Comparison of ENCODE assay signal across 16 mouse cellular contexts in genomic region chr3:31328237-31328836, GRCm38 (mm10). TPM values are rescaled to one million over a fixed set of nuclear protein-coding genes. Genes with fewer than 3 reads are reported as not detected.
DNase-seq lines count a peak whose midpoint lies in the region; ATAC-seq and TF ChIP-seq lines count a peak whose summit lies in the region.
"Had no signal": no experiment of that assay in that cellular context is flagged by ENCODE, and none has a peak within 500 bp of the region (broad histone marks: within the 10 kb centered on the region; RNA-seq: fewer than 3 reads in every experiment).

No protein-coding gene starts in this region.

- peaks cover 26% of the 10 kb centered on the region for H3K4me1 ChIP-seq in bone marrow macrophage, adult 2 months (ENCODE audit: control insufficient read depth, insufficient read depth, low read length)
- no peaks in the 10 kb centered on the region for H3K4me1 ChIP-seq in thymus, adult 2 months (replicated peaks; ENCODE audit: control insufficient read depth, insufficient read depth, low read length)

- no peak for ATAC-seq in monocyte, adult 5-6 weeks (replicated peaks; ENCODE audit: insufficient number of reproducible peaks, low FRiP score, low TSS enrichment, poor library complexity, severe bottlenecking)

- intact Hi-C loops in left cerebral cortex, postnatal 14 days (cut with DNase I): no loop called here

- no peak for TF ChIP-seq POLR2A in bone marrow macrophage, adult 2 months (IDR thresholded peaks at IDR 0.05; ENCODE audit: borderline replicate concordance, low read depth, low read length)
- TF ChIP-seq POLR2A in thymus, adult 2 months (IDR thresholded peaks at IDR 0.05; ENCODE audit: control insufficient read depth, extremely low read depth, insufficient read depth, low read length, poor library complexity): no peak

- no peak overlapping the region for H3K4me3 ChIP-seq in bone marrow macrophage, adult 2 months (ENCODE audit: insufficient read depth, low read length)
- no peak overlapping the region for H3K4me3 ChIP-seq in thymus, adult 2 months (ENCODE audit: control insufficient read depth, insufficient read depth, low read length)

- peak overlapping the region; percentile 41 for H3K27ac ChIP-seq in bone marrow macrophage, adult 2 months (ENCODE audit: insufficient read depth, low read depth, low read length)
- H3K27ac ChIP-seq in thymus, adult 2 months (ENCODE audit: control insufficient read depth, insufficient read depth, low read length): no peak overlapping the region
- H3K27ac ChIP-seq: hindbrain, embryonic 14.5 days had no signal

- H3K36me3 ChIP-seq in thymus, adult 2 months (ENCODE audit: control insufficient read depth, insufficient read depth, low read length): no peaks in the 10 kb centered on the region

- WGBS in thymus, adult 2 months: 84% methylated on average over 7 of the region's 7 CpGs

- peak; percentile 10 for DNase-seq in embryo, embryonic 11 days
- peak; percentile 77 to 80 for DNase-seq in layer of hippocampus, adult 8-10 months (ENCODE audit: low spot score in 2 of 2)
- DNase-seq in left cerebral cortex, postnatal 14 days (ENCODE audit: low spot score in 2 of 2): peak; percentile 20 to 34
- DNase-seq in kidney, postnatal 14 days: no peak
- no peak for DNase-seq in B cell, adult 2 months
- no peak for DNase-seq in thymus, adult 2 months
- DNase-seq: cerebellum, adult 11-12 months; heart, adult 18-20 months; kidney, adult 11 months; kidney, postnatal 4 days; midbrain, embryonic 14.5 days; thymus, postnatal 36 days had no signal

- no peak for TF ChIP-seq CTCF in bone marrow macrophage, adult 2 months (IDR thresholded peaks at IDR 0.05; ENCODE audit: low read depth, low read length)
- TF ChIP-seq CTCF in thymus, adult 2 months (IDR thresholded peaks at IDR 0.05; ENCODE audit: borderline replicate concordance, control insufficient read depth, extremely low read depth, insufficient read depth, low read length, poor library complexity): no peak

- H3K27me3 ChIP-seq in thymus, adult 2 months (ENCODE audit: control insufficient read depth, insufficient read depth, low read length): no peaks in the 10 kb centered on the region

RNA-seq across cellular contexts. Expression of gene Slc7a14, which starts 18.2 kb away (rescaled TPM):
- polyA plus RNA-seq in bone marrow macrophage, adult 2 months (2012; ENCODE audit: insufficient read depth, insufficient read length, missing spikeins): not detected in 2 replicates
- 10 to 100 TPM; 76.7 to 94.1 (median 87.1) TPM for total RNA-seq in layer of hippocampus, adult 8-10 months (2022)
- 10 to 100 TPM; 36.4 to 42.7 TPM for total RNA-seq in left cerebral cortex, postnatal 14 days (2021)
- total RNA-seq in monocyte, adult 5-6 weeks (2017): 0.10 to 0.11 TPM in 2 of 3 replicates, not detected in the other
- polyA plus RNA-seq in thymus, adult 2 months (2012; rRNA removed): 0.03 TPM in 2 replicates
- total RNA-seq: heart, adult 18-20 months; liver, adult 2 months had no signal
- polyA plus RNA-seq: liver, adult 2 months had no signal

Comparison
In these comparisons a context has a peak if more than half of its experiments do, and no peak if none do; other contexts are left out.
1. DNase-seq: peak in embryo, embryonic 11 days (single experiment), layer of hippocampus, adult 8-10 months (2 of 2) and left cerebral cortex, postnatal 14 days (2 of 2); none in kidney, postnatal 14 days (single experiment), B cell, adult 2 months (0 of 2) and thymus, adult 2 months (single experiment).
2. RNA of gene Slc7a14, which starts 18.2 kb away (total RNA-seq): 76.7 to 94.1 TPM in layer of hippocampus, adult 8-10 months and 36.4 to 42.7 TPM in left cerebral cortex, postnatal 14 days; 0.10 to 0.11 TPM in monocyte, adult 5-6 weeks; every median in the first group is over 10 times any median in the second.